Mouse (Mus musculus) R1 (cell line): ENCODE measurements around the gene Eme1.
"Not testable (repeated sequence)": the region's sequence is repeated elsewhere in the genome, so short reads cannot be mapped to it uniquely, and the experiment has no call there.

ENCODE experiments used
- DNase-seq: peaks from one replicate; pipeline ENCODE4 v3.0.0-alpha.2; 2018; ENCODE audit warnings: low read depth, low spot score

The Eme1 gene

GRCm38 (mm10) chr11:94653663-94654436 is at the start of gene Eme1, which contains the start of gene Mrpl27:
TSS of gene Eme1 (minus strand) at chr11:94653964.
TSS of gene Mrpl27 (plus strand) at chr11:94653767.
- peak; percentile 90 for DNase-seq

DNA sequence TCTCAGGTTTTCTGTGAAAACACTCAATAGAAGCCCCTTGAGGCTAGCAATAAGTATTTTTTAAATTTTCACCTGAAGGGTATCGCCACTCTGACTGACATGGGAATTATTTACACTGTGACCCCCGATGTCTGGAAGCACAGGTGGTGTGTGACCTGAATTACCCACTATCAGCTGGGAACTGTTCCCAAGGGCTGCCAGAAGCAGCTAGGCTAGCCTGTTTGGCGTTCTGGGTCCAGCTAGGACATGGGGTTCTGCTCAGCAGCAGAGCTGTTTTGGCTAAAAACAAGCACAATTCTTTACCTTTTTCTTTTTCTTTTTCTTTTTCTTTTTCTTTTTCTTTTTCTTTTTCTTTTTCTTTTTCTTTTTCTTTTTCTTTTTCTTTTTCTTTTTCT is 48.4 kb upstream of the Eme1 start:
- no peak for DNase-seq

DNA sequence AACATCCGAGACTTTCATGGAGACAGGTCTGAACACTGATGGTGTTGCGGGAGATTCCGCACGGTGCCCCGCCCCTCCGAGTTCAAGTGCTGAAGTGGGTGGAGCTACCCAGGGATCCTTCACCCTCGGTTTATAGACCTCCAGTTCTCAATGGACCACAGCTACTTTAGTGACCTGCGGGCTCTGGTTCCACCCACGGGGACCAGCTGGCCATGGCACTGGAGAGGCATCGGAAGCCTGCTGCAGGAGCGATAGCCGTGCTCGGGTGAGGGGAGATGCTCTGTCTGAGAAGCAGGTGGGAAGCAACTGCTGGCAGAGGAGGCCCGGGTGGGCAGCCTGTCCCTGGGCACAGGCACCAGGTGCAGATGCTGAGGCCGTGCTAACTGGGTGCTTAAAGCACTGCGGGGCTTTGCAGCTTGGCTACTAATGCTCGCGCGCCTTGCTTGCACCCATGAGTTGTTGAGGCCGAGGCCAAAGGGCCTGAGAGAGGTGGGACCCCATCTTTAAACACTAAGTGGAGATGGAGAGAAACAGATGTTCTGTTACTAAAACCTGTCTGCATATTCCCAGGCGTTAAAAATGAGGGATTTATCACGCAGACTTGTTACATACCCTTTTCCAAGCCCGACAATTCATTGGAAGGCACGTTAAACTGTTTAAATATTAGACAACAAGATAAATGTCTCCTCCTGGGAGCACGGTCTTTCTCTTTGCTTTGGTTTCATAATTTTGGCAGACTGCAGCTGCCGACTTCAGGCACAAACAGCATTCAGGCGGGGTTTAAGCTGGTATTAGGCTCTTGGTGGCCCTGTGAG is 47.8 kb upstream of the Eme1 start:
- peak; percentile 65 for DNase-seq

DNA sequence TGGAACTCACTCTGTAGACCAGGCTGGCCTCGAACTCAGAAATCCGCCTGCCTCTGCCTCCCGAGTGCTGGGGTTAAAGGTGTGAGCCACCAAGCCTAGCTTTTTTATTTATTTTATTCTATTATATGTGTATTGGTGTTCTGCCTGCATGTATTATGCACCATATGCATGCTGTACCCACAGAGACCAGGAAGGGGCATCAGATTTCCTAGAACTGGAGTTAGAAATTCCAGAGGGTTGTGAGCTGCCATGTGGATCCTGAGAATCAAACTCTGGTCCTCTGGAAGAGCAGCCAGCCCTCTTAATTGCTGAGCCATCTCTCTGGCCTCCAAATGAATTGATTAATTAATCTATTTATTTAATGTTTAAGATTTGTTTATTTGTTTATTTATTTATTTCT is 45.6 kb upstream of the Eme1 start:
- DNase-seq = peak; percentile 89

DNA sequence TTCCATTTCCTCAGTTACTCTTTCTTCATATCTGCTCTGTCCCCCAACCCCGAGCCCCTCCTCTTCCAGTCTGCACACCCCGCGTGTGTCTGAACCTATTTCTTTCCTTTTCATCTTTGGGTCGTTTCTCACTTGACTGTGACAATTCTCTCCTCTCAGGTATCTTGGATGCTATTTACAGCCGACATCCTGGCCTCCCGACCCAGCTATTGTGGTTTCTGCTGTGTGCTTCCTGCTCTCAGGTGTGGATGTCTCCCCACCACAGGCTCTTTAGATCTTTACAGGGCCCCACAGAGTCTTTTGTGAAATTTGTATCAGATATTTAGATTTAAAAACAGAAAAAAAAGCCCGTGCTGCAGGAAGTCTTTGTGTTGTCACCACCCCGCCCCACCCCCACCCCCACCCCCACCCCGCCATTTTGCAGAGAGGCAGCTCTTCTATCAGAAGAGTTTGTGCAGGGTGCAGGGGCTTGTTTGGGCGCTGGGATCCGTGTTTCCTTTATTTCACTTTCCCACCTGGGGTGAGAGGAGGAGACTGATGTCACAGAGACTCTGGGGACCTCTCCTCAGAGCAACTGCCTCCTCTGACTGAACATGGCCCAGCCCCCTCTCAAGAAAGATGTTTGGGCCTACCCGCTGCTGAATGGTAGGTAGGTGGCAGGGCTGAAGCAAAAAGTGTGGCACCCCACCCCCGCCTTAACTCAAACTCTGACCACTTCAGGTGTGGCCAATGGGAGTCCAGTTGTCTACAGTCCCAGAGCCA is 44.1 kb upstream of the Eme1 start:
- DNase-seq = peak; percentile 55

DNA sequence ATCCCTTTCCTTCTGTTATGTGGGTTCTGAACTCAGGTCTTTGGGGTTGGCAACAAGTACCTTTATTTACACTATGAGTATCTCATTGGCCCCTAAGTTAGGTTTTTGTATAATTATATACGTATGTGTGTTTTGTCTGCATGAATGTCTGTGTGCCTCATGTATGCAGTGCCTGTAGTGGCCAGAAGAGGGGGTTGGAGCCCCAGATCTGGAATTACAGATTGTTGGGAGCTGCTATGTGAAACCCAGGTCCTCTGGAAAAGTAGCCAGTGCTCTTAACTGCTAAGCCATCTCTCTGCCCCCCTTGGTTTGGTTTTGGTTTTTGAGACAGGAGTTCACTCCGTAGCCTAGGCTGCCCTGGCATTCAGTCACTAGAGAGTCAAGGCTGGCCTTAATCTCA is 43.4 kb upstream of the Eme1 start:
- DNase-seq = peak; percentile 80

- DNase-seq = no peak
Observed at GRCm38 (mm10) chr11:94695508-94695907, 41.7 kb upstream of the Eme1 start.

- DNase-seq = not testable (repeated sequence)
Observed at GRCm38 (mm10) chr11:94692502-94692901, 38.7 kb upstream of the Eme1 start.

- DNase-seq = no peak
Observed at GRCm38 (mm10) chr11:94687178-94687577, 33.4 kb upstream of the Eme1 start.

DNA sequence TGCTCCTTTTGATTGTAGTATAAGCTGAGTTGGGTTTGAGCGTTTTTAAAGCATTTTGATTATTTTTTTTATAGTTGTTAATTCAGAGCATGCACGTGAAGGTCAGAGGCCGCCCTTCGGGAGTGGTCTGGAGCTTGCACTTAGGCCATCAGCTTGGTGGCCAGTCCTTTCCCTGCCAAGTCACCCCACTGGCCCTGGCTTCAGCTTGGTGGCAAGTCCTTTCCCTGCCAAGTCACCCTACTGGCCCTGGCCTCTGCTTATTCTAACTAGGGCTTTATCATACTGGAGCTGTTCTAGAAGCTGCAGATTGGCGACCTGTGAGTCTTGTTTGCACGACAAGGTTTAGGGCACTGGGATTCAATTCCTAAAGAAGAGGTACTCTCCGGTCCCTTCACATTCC is 28.7 kb upstream of the Eme1 start:
- DNase-seq = no peak

GRCm38 (mm10) chr11:94681640-94682039 is 27.9 kb upstream of the Eme1 start:
- DNase-seq = peak; percentile 48

DNA sequence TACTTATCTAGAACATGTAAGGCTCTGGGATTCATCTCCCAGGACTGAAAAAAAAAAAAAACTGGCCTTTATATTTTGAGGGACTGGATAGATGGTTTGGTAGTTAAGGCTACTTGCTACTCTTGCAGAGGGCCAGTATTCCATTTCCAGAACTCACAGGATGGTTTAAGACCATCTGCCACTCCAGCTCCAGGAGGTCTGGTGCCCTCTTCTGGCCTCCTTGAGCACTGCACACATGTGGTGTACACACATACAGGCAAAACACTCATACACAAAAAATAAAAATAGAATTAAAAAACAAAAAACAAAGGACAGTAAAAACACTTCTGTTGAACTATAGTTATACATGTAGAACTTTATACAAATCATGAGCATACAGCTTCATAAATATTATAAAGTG is 26.9 kb upstream of the Eme1 start:
- DNase-seq = peak; percentile 82

GRCm38 (mm10) chr11:94677607-94678145 is 23.9 kb upstream of the Eme1 start:
- DNase-seq = no peak

- DNase-seq = peak; percentile 88
Observed at GRCm38 (mm10) chr11:94676754-94677606, 23.2 kb upstream of the Eme1 start, which contains the start of gene Xylt2. TSS of gene Xylt2 (minus strand) at chr11:94677515.

DNA sequence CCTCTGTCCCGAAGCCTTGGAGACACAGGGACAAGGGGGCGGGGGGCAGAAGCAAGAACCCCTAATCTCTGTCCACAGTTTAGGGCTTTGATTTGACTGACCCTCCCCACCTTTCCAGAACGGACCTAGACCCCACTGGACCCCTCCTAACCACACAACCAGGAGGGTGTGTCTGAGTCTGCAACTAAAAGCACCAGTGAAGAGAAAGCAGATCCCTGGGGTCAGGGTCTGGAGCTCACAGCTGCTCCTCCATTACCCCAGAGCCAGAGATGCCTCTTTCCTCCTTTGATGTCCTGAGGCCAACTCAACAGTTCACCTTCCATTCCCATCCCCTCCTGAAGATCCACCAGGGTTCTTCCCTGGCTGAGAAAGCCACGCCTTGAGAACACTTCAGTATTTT is 22.5 kb upstream of the Eme1 start:
- DNase-seq = no peak

DNA sequence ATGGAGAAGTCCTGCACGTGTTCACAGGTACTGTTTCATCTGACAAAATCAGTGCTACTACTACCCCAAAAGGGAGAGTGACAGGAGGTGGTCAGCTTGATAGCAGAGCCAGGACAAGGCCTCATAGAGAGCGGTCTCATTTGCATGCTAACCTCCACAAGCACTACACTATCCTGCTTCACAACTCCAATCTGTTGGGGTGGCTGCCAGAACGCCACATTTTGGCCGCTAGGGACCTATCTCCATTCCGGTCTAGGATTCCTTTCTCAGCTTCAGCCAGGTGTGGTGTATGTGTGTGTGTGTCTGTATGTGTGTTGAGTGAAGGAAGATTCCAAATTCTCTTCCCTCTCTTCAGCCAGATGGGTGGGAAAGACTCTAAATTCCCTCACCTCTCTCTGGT is 21.7 kb upstream of the Eme1 start:
- DNase-seq = peak; percentile 54

DNA sequence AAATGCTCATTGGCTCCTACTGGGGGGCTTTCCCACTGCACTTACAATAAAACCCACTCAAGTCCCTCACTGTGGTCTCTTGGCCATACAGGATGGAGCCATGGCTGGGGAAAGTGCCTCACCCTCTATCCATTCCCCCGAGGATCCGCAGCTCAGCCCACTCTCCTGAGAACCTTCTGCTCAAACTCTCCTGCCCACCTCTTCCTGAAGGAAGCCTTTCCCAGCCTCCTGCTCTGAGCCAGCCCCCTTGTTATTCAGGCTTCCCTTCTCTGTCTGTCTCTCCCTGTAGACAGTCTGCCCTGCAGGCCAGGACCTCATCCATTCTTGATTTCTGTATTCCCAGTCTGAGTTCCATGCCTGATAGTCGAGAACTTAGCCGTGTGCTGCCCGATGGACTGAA is 21.2 kb upstream of the Eme1 start:
- DNase-seq = no peak

GRCm38 (mm10) chr11:94665281-94665680 is 11.5 kb upstream of the Eme1 start:
- DNase-seq = no peak

GRCm38 (mm10) chr11:94661344-94661743 is 7.6 kb upstream of the Eme1 start:
- no peak for DNase-seq

- DNase-seq = no peak
Observed at GRCm38 (mm10) chr11:94652973-94653372, 791 bp downstream of the Eme1 start.

- DNase-seq = not testable (repeated sequence)
Observed at GRCm38 (mm10) chr11:94651241-94651640, 2.5 kb downstream of the Eme1 start.
